Mouse (Mus musculus) CH12.LX (cell line): ENCODE data around the gene Tmem115. TPM values are rescaled to one million over a fixed set of nuclear protein-coding genes. Genes with fewer than 3 reads are reported as not detected.

Experiments
- DNase-seq: peaks from one replicate; pipeline ENCODE4 v3.0.0-alpha.2; 2013; ENCODE audit errors: extremely low read depth
- H3K27ac ChIP-seq: 2 replicates; pipeline ENCODE4 v1.5.1; 2012; ENCODE audit warnings: low read depth, mild to moderate bottlenecking, control low read depth, moderate library complexity; ENCODE audit not compliant: insufficient read depth
- H3K27me3 ChIP-seq: replicated peaks from 2 replicates; pipeline ENCODE3; 2012; ENCODE audit warnings: inconsistent platforms
- H3K36me3 ChIP-seq, 2 experiments: replicated peaks in 1 of 2; 2 replicates each; pipeline versions ENCODE3 to v1.6.1; 2012; ENCODE audit warnings: inconsistent platforms in 1 of 2, low read length in 1 of 2, mild to moderate bottlenecking in 1 of 2, mixed read lengths in 1 of 2, moderate library complexity in 1 of 2; ENCODE audit not compliant: control insufficient read depth in 1 of 2, insufficient read depth in 1 of 2
- H3K4me1 ChIP-seq, 2 experiments: 2 replicates each; pipeline ENCODE4 v1.6.1; 2012; ENCODE audit warnings: inconsistent platforms in 1 of 2, moderate library complexity in 1 of 2; ENCODE audit not compliant: insufficient read depth in 2 of 2, control insufficient read depth in 1 of 2
- H3K4me2 ChIP-seq: 2 replicates; pipeline ENCODE4 v1.6.1; 2012; ENCODE audit warnings: low read depth, mild to moderate bottlenecking, control low read depth; ENCODE audit not compliant: poor library complexity, insufficient read depth, severe bottlenecking
- H3K4me3 ChIP-seq, 3 experiments: fragments of 150-350 bp in 1 of 3; sonication (generic) in 1 of 3; replicated peaks in 1 of 3; 2 replicates each; pipeline versions ENCODE3 to v1.5.1; 2011 to 2012; ENCODE audit warnings: low read depth in 2 of 3, low read length in 2 of 3, mild to moderate bottlenecking in 2 of 3, moderate library complexity in 2 of 3, control low read depth in 1 of 3, improper control_type of control experiment in 1 of 3, inconsistent platforms in 1 of 3, mixed read lengths in 1 of 3; ENCODE audit not compliant: poor library complexity in 1 of 3
- H3K79me2 ChIP-seq: replicated peaks from 2 replicates; pipeline ENCODE4 v1.6.1; 2012; ENCODE audit warnings: mild to moderate bottlenecking, moderate library complexity; ENCODE audit not compliant: control insufficient read depth, poor library complexity, insufficient read depth, severe bottlenecking; ENCODE audit errors: extremely low read depth
- H3K9ac ChIP-seq: 2 replicates; pipeline ENCODE4 v1.6.1; 2012; ENCODE audit warnings: low read depth, mild to moderate bottlenecking, control low read depth, moderate library complexity; ENCODE audit not compliant: insufficient read depth
- H3K9me3 ChIP-seq: replicated peaks from 2 replicates; pipeline ENCODE3; 2012; ENCODE audit warnings: low read length, inconsistent platforms, mixed read lengths
- BHLHE40 ChIP-seq: IDR thresholded peaks from 2 replicates; pipeline ENCODE4 v1.6.1; 2011; ENCODE audit warnings: mild to moderate bottlenecking, low read depth, low read length, improper control_type of control experiment
- CHD2 ChIP-seq: IDR thresholded peaks from 2 replicates; pipeline ENCODE4 v1.6.1; 2011; ENCODE audit warnings: low read length, improper control_type of control experiment
- EP300 ChIP-seq: IDR thresholded peaks from 2 replicates; pipeline ENCODE4 v1.6.1; 2011; ENCODE audit warnings: low read length, improper control_type of control experiment
- ETS1 ChIP-seq: conservative IDR thresholded peaks from 2 replicates; pipeline ENCODE4 v1.6.1; 2012; ENCODE audit warnings: low read depth, mild to moderate bottlenecking, inconsistent platforms, low read length, improper control_type of control experiment, moderate library complexity
- GABPA ChIP-seq: IDR thresholded peaks from 2 replicates; pipeline ENCODE4 v1.6.1; 2012; ENCODE audit warnings: low read depth, low read length, improper control_type of control experiment, inconsistent platforms; ENCODE audit not compliant: insufficient replicate concordance
- HCFC1 ChIP-seq: IDR thresholded peaks from 2 replicates; pipeline ENCODE4 v1.6.1; 2012; ENCODE audit warnings: low read depth, mild to moderate bottlenecking, inconsistent platforms, low read length, improper control_type of control experiment
- IRF4 ChIP-seq: IDR thresholded peaks from 2 replicates; pipeline ENCODE4 v1.6.1; 2014; ENCODE audit warnings: low read depth, mild to moderate bottlenecking, inconsistent platforms, low read length, improper control_type of control experiment
- JUN ChIP-seq: IDR thresholded peaks from 2 replicates; pipeline ENCODE4 v1.6.1; 2011; ENCODE audit warnings: low read depth, mild to moderate bottlenecking, low read length, improper control_type of control experiment, moderate library complexity; ENCODE audit not compliant: insufficient read depth
- MAFK ChIP-seq: IDR thresholded peaks from 2 replicates; pipeline ENCODE4 v1.6.1; 2011; ENCODE audit warnings: low read length, improper control_type of control experiment; ENCODE audit not compliant: insufficient replicate concordance
- MAX ChIP-seq: IDR thresholded peaks from 2 replicates; pipeline ENCODE4 v1.6.1; 2011; ENCODE audit warnings: low read length, improper control_type of control experiment
- MAZ ChIP-seq: IDR thresholded peaks from 2 replicates; pipeline ENCODE4 v1.6.1; 2012; ENCODE audit warnings: low read depth, mild to moderate bottlenecking, inconsistent platforms, low read length, improper control_type of control experiment, moderate library complexity
- MYC ChIP-seq: IDR thresholded peaks from 2 replicates; pipeline ENCODE4 v1.6.1; 2011; ENCODE audit warnings: low read depth, mild to moderate bottlenecking, improper control_type of control experiment, low read length
- NRF1 ChIP-seq: IDR thresholded peaks from 2 replicates; pipeline ENCODE4 v1.6.1; 2014; ENCODE audit warnings: low read depth, mild to moderate bottlenecking, inconsistent platforms, low read length, improper control_type of control experiment, moderate library complexity
- POLR2A ChIP-seq: IDR thresholded peaks from 2 replicates; pipeline ENCODE4 v1.6.1; 2011; ENCODE audit warnings: low read depth, mild to moderate bottlenecking, improper control_type of control experiment, low read length
- POLR2AphosphoS2 ChIP-seq: IDR thresholded peaks from 2 replicates; pipeline ENCODE4 v1.6.1; 2011; ENCODE audit warnings: low read depth, low read length, improper control_type of control experiment
- RCOR1 ChIP-seq: conservative IDR thresholded peaks from 2 replicates; pipeline ENCODE4 v1.6.1; 2012; ENCODE audit warnings: low read depth, mild to moderate bottlenecking, inconsistent platforms, low read length, improper control_type of control experiment
- SMC3 ChIP-seq: IDR thresholded peaks from 2 replicates; pipeline ENCODE4 v1.6.1; 2011; ENCODE audit warnings: low read depth, low read length, improper control_type of control experiment
- TCF12 ChIP-seq: IDR thresholded peaks from 2 replicates; pipeline ENCODE4 v1.6.1; 2014; ENCODE audit warnings: low read depth, mild to moderate bottlenecking, inconsistent platforms, low read length, improper control_type of control experiment
- UBTF ChIP-seq: IDR thresholded peaks from 2 replicates; pipeline ENCODE4 v1.6.1; 2012; ENCODE audit warnings: low read depth, mild to moderate bottlenecking, inconsistent platforms, low read length, improper control_type of control experiment, moderate library complexity
- USF1 ChIP-seq: IDR thresholded peaks from 2 replicates; pipeline ENCODE4 v1.6.1; 2014; ENCODE audit warnings: low read depth, mild to moderate bottlenecking, inconsistent platforms, low read length, improper control_type of control experiment
- ZC3H11A ChIP-seq: IDR thresholded peaks from 2 replicates; pipeline ENCODE4 v1.6.1; 2012; ENCODE audit warnings: low read depth, mild to moderate bottlenecking, inconsistent platforms, low read length, improper control_type of control experiment
- ZKSCAN1 ChIP-seq: IDR thresholded peaks from 2 replicates; pipeline ENCODE4 v1.6.1; 2012; ENCODE audit warnings: low read depth, inconsistent platforms, low read length, improper control_type of control experiment, borderline replicate concordance
- ZMIZ1 ChIP-seq: IDR thresholded peaks from 2 replicates; pipeline ENCODE4 v1.6.1; 2012; ENCODE audit warnings: low read depth, mild to moderate bottlenecking, inconsistent platforms, low read length, improper control_type of control experiment
- ZNF384 ChIP-seq: IDR thresholded peaks from 2 replicates; pipeline ENCODE4 v1.6.1; 2012; ENCODE audit warnings: low read depth, low read length, improper control_type of control experiment, inconsistent platforms
- dilution Hi-C: fragments of 300-500 bp; cut with MboI; formaldehyde crosslinking; loops from 2 replicates; pipeline ENCODE4 v1.14.3; 2020; ENCODE audit warnings: low sequenced_read_pairs; ENCODE audit not compliant: extremely low pct_unique_long_range_greater_than_20kb, extremely low pct_ligation_motif_present
- in situ Hi-C: fragments of 300-500 bp; cut with MboI; formaldehyde crosslinking; loops from 3 replicates; pipeline ENCODE4 v1.14.3; 2019; ENCODE audit warnings: low sequenced_read_pairs, low pct_ligation_motif_present, low pct_unique_long_range_greater_than_20kb, mixed read lengths
- polyA plus RNA-seq: library from polyadenylated mRNA; unstranded; fragments of >175 nt; gene quantifications from 2 replicates; pipeline ENCODE4 v1.2.1, GENCODE M21; 2012; ENCODE audit warnings: low read depth; ENCODE audit not compliant: insufficient read length
- total RNA-seq, 2 experiments: library from RNA; depleted of rRNA; stranded (reverse); fragments of 300-350 nt in 1 of 2; fragments of >200 nt in 1 of 2; gene quantifications; 2 replicates each; pipeline ENCODE4 v1.2.3; 2012 to 2014

The Tmem115 gene
- total and polyA plus RNA-seq, 3 experiments: 12.6 to 17.9 (median 13.0) TPM

DNA sequence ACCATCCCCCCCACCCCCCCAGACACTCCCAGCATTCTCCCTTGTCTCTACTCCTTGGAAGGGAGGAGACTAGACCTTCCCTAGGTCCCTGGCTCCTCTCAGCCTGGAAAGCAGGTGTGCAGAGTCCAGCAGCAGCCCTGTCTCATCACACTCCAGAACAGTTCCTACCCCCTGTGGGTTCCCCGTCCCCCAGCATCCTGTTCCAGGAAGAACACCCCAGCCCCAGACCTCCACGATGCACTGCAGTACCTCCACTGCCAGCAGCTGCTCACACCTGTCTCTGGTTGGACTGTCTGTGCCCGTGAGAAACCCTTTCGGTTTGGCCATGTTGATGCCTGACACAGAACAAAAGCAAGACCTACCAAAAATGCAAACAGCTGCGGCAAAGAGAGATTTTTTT is 12.6 kb upstream of the Tmem115 start:
- Histone ChIP-seq H3K4me1 (peaks cover 3 to 7% of the 10 kb centered on the region in 2 experiments; a peak in 3 of 4 replicates), H3K9me3 (no peaks in the 10 kb centered on the region), H3K4me2 (no peak overlapping the region), H3K36me3 (no peaks in the 10 kb centered on the region), H3K27me3 (peaks cover 85% of the 10 kb centered on the region), H3K79me2 (no peaks in the 10 kb centered on the region), H3K9ac (no peak overlapping the region), H3K27ac (no peak overlapping the region), H3K4me3 (no peak overlapping the region)
- dilution Hi-C loops (no loop called here), in situ Hi-C loops (no loop called here)
- no peak for DNase-seq
- TF ChIP-seq CHD2 (no peak), TCF12 (no peak), JUN (no peak), IRF4 (no peak), SMC3 (no peak), ZMIZ1 (no peak), ETS1 (no peak), POLR2AphosphoS2 (no peak), POLR2A (no peak), RCOR1 (no peak), UBTF (no peak), ZC3H11A (no peak), MAFK (no peak), MYC (no peak), EP300 (no peak)

GRCm38 (mm10) chr9:107521711-107522399 is 11.9 kb upstream of the Tmem115 start:
- H3K9ac ChIP-seq: no peak overlapping the region
- H3K79me2 ChIP-seq: no peaks in the 10 kb centered on the region
- no peak overlapping the region for H3K4me2 ChIP-seq
- in situ Hi-C loops: no loop called here
- peaks cover 3% of the 10 kb centered on the region for H3K9me3 ChIP-seq
- no peak for DNase-seq
- H3K27ac ChIP-seq: no peak overlapping the region
- TF ChIP-seq NRF1 (no peak), CHD2 (no peak), ETS1 (no peak), ZNF384 (no peak), POLR2A (no peak), MAX (no peak), MYC (no peak), RCOR1 (no peak), ZC3H11A (no peak), JUN (no peak), GABPA (no peak), MAFK (no peak), BHLHE40 (no peak), EP300 (no peak), MAZ (no peak), USF1 (no peak), ZKSCAN1 (no peak), HCFC1 (no peak)
- no peaks in the 10 kb centered on the region for H3K36me3 ChIP-seq
- H3K4me3 ChIP-seq: no peak overlapping the region
- peaks cover 3 to 7% of the 10 kb centered on the region in 2 experiments; a peak in 3 of 4 replicates for H3K4me1 ChIP-seq
- dilution Hi-C loops: no loop called here
- H3K27me3 ChIP-seq: peaks cover 87% of the 10 kb centered on the region
